Mouse (Mus musculus) forebrain, embryonic 10.5 days (tissue): Measurements from ENCODE around the gene Phf3. TPM values are rescaled to one million over a fixed set of nuclear protein-coding genes. Genes with fewer than 3 reads are reported as not detected.
"Not testable (repeated sequence)": the region's sequence is repeated elsewhere in the genome, so short reads cannot be mapped to it uniquely, and the experiment has no call there.

Experiments used
- DNase-seq: peaks from one replicate; pipeline ENCODE4 v3.0.0-alpha.2; 2017; ENCODE audit warnings: low spot score; ENCODE audit errors: extremely low spot score
- H3K27ac ChIP-seq: fragments of 300-500 bp; sonication (generic); 2 replicates; pipeline ENCODE4 v1.5.1; 2016; ENCODE audit warnings: mild to moderate bottlenecking
- H3K27me3 ChIP-seq: fragments of 300-500 bp; sonication (generic); 2 replicates; pipeline ENCODE4 v1.6.1; 2016; ENCODE audit warnings: mild to moderate bottlenecking; ENCODE audit not compliant: poor library complexity, severe bottlenecking
- H3K36me3 ChIP-seq: fragments of 300-500 bp; sonication (generic); replicated peaks from 2 replicates; pipeline ENCODE4 v1.6.1; 2016; ENCODE audit warnings: mild to moderate bottlenecking, moderate library complexity
- H3K4me1 ChIP-seq: fragments of 300-500 bp; sonication (generic); 2 replicates; pipeline ENCODE4 v1.6.1; 2016
- H3K4me3 ChIP-seq: fragments of 300-500 bp; sonication (generic); 2 replicates; pipeline ENCODE4 v1.5.1; 2016; ENCODE audit warnings: mild to moderate bottlenecking, moderate library complexity
- H3K9me3 ChIP-seq: fragments of 300-500 bp; sonication (generic); 2 replicates; pipeline ENCODE4 v1.6.1; 2016; ENCODE audit warnings: mild to moderate bottlenecking, moderate library complexity
- WGBS: fragments of 180-500 bp; shearing (Covaris S2); methylation state at CpG from one replicate; pipeline ENCODE4 v1.1.7; 2016; 5-methylcytosine and 5-hydroxymethylcytosine counted together
- polyA plus RNA-seq: library from polyadenylated mRNA; unstranded; fragments of >200 nt; fragmentation: Nextera tagmentation; extraction: Ambion mirVana; gene quantifications from 2 replicates; pipeline ENCODE4 v1.2.1, GENCODE M21; 2016

Phf3 gene
- polyA plus RNA-seq, 1 experiment from 2014 or later, result 27.6 TPM

DNA sequence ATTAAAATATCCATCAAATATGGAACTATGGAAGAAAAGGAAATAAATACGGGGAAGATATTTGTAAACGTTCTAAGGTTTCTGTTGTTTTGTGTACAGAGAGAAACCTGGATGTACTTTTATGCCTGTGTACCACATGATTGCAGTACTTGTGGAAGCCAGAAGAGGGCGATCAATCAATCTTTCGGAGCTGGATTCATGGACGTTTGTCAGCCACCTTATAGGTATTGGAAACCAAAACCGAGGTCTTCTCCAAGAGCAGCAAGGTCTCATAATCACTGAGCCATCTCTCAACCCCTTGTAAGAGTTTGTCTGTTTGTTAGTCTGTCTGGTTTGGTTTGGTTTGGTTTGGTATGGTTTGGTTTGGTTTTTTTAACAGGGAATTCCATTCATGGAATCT, 93.4 kb downstream of the Phf3 start:
- DNase-seq, result peak; percentile 15
- no peaks in the 10 kb centered on the region for H3K9me3 ChIP-seq
- H3K4me3 ChIP-seq, result no peak overlapping the region
- WGBS, result 48% methylated on average over 6 of the region's 6 CpGs
- no peaks in the 10 kb centered on the region for H3K27me3 ChIP-seq
- no peaks in the 10 kb centered on the region for H3K4me1 ChIP-seq
- H3K36me3 ChIP-seq, result no peaks in the 10 kb centered on the region
- H3K27ac ChIP-seq, result no peak overlapping the region

- H3K27me3 ChIP-seq, result no peaks in the 10 kb centered on the region
- no peak overlapping the region for H3K4me3 ChIP-seq
- no peak for DNase-seq
- no peak overlapping the region for H3K27ac ChIP-seq
- no peaks in the 10 kb centered on the region for H3K4me1 ChIP-seq
- no peaks in the 10 kb centered on the region for H3K9me3 ChIP-seq
- WGBS, result 93% methylated on average over 3 of the region's 3 CpGs
- no peaks in the 10 kb centered on the region for H3K36me3 ChIP-seq
Measured at GRCm38 (mm10) chr1:30779562-30779961, 94.2 kb downstream of the Phf3 start.

DNA sequence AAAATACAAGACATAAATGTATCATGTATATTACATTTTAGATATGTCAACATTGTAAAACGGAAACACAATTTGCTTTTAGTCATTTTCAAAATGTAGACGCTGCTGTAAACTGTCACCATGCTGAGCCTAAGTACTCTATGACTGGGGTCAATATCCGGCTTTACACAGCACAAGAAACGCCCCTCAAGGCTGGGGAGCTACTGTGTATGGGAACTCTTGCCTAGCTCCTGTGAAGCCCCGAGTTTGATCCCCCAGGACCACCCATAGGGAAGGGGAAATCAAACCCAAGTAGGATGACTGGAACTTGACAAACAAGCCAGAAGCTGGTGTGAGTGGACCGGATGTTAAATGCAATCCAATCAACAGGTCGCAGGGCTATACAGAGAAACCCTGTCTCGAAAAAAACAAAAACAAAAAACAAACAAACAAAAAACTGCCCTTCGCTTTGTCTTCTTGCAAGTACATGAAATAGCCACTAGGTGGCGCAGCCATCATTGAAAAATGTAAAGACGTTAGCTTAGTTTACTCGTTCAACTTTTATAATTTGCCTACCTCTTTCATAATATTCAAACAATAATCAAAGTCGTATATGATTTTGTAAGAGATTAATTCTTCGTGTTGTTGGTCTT, 95.2 kb downstream of the Phf3 start:
- 26% methylated on average over 14 of the region's 14 CpGs for WGBS
- Histone ChIP-seq H3K27ac (no peak overlapping the region), H3K36me3 (no peaks in the 10 kb centered on the region), H3K4me1 (no peaks in the 10 kb centered on the region), H3K9me3 (no peaks in the 10 kb centered on the region), H3K4me3 (no peak overlapping the region), H3K27me3 (no peaks in the 10 kb centered on the region)
- peak; percentile 17 for DNase-seq

DNA sequence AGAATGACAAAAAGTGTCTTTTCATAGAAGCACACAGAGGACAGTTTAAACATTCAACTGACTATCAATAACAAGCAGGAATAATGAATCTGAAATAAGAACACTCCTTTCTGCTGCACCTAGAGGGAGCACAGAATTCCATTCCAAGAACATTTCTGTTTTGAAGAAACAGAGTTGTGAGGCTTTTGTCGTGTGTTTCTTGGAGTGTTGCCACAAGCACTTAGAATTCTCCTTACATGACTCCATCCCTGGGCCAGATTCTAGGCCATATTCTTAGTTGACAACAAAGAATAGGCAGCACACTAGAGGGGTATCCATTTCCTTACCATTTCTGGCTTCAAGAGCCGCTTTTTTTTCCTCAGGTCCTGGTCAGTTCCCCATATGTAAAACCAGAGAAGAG, 97.5 kb downstream of the Phf3 start:
- Histone ChIP-seq H3K27ac (no peak overlapping the region), H3K4me3 (no peak overlapping the region), H3K36me3 (no peaks in the 10 kb centered on the region), H3K4me1 (no peaks in the 10 kb centered on the region), H3K27me3 (no peaks in the 10 kb centered on the region), H3K9me3 (no peaks in the 10 kb centered on the region)
- no peak for DNase-seq
- 76% methylated on average over 2 of the region's 2 CpGs for WGBS

GRCm38 (mm10) chr1:30773662-30774061, 100.1 kb downstream of the Phf3 start:
- 85% methylated on average over 6 of the region's 6 CpGs for WGBS
- H3K27ac ChIP-seq, result no peak overlapping the region
- DNase-seq, result no peak
- H3K4me1 ChIP-seq, result no peaks in the 10 kb centered on the region
- H3K4me3 ChIP-seq, result no peak overlapping the region
- no peaks in the 10 kb centered on the region for H3K36me3 ChIP-seq
- H3K27me3 ChIP-seq, result no peaks in the 10 kb centered on the region
- H3K9me3 ChIP-seq, result no peaks in the 10 kb centered on the region

- no peaks in the 10 kb centered on the region for H3K27me3 ChIP-seq
- WGBS, result 84% methylated on average over 7 of the region's 7 CpGs
- DNase-seq, result no peak
Measured at GRCm38 (mm10) chr1:30772851-30773250, 100.9 kb downstream of the Phf3 start.

GRCm38 (mm10) chr1:30771772-30772171, 101.9 kb downstream of the Phf3 start:
- Histone ChIP-seq H3K4me3 (no peak overlapping the region), H3K27ac (no peak overlapping the region), H3K36me3 (no peaks in the 10 kb centered on the region), H3K27me3 (no peaks in the 10 kb centered on the region), H3K4me1 (no peaks in the 10 kb centered on the region), H3K9me3 (no peaks in the 10 kb centered on the region)
- DNase-seq, result no peak
- WGBS, result 81% methylated on average over 6 of the region's 6 CpGs

More at GRCm38 (mm10) chr1:30772851-30773250, 100.9 kb downstream of the Phf3 start:
- Histone ChIP-seq H3K4me3 (no peak overlapping the region), H3K27ac (no peak overlapping the region), H3K9me3 (no peaks in the 10 kb centered on the region), H3K36me3 (no peaks in the 10 kb centered on the region), H3K4me1 (no peaks in the 10 kb centered on the region)

DNA sequence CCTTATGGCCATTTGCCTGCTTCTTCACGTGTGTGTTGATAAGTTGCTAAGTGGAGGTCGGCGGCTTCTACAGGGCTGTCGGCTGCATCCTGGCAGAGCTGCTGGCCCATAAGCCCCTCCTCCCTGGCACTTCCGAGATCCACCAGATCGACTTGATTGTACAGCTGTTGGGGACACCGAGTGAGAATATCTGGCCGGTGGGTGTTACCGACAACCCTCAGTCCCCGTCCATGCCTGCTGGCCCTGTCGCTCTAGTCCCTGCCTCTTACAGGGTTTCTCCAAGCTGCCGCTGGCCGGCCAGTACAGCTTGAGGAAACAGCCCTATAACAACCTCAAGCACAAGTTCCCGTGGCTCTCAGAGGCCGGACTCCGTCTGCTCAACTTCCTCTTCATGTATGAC, 103.1 kb downstream of the Phf3 start:
- WGBS, result 92% methylated on average over 16 of the region's 16 CpGs

GRCm38 (mm10) chr1:30756794-30757193, 116.9 kb downstream of the Phf3 start:
- DNase-seq, result no peak
- Histone ChIP-seq H3K4me3 (no peak overlapping the region), H3K27ac (no peak overlapping the region), H3K27me3 (no peaks in the 10 kb centered on the region), H3K36me3 (no peaks in the 10 kb centered on the region), H3K9me3 (no peaks in the 10 kb centered on the region), H3K4me1 (no peaks in the 10 kb centered on the region)

More for the DNA sequence above, 103.1 kb downstream of the Phf3 start:
- not testable (repeated sequence) for H3K4me3 ChIP-seq, H3K9me3 ChIP-seq, DNase-seq, H3K4me1 ChIP-seq, H3K27ac ChIP-seq, H3K27me3 ChIP-seq, H3K36me3 ChIP-seq

DNA sequence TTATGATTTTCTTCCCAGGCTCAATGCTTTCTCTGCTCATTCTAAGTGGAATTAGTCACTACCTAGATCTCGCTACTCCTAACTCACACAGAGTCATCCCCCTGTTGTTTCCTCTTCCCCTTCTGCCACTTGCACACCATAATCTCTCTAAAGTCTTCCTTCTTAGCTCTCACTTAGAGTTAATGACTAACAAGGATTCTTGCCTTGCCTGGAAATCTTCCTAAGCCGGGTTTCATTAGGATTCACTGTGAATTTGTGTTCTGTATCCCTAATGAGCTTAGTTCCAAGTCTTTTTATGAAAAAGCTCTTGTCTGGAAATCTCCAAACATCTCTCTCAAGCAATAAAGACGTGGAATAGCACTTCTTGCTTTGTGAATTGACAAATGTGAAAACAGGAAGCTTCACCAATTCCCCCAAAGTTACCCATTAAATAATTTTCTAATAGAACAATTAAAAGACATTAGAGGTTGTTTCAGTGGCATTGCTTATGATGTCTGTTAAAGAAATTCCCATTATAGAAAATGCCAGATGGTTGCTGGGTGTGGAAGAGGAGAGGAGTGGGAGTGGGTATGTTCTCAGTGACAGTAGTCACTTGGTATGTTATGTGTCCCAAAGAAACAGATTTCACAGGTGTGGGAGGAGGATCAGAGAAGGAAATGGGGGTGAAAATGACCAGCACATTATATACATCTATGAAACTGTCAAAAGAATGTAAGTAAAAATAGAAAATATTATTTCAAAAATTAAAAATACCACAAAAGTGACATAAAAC, 118.1 kb downstream of the Phf3 start:
- Histone ChIP-seq H3K9me3 (no peaks in the 10 kb centered on the region), H3K4me1 (no peaks in the 10 kb centered on the region), H3K27me3 (no peaks in the 10 kb centered on the region), H3K4me3 (no peak overlapping the region), H3K36me3 (no peaks in the 10 kb centered on the region), H3K27ac (no peak overlapping the region)
- DNase-seq, result no peak
- 53% methylated on average over 3 of the region's 3 CpGs for WGBS

Other genes starting within 250 kb of the Phf3 start
- gene AC153137.1, start 104.0 kb upstream of the Phf3 start, polyA plus RNA-seq, result not detected in 2 replicates